Mouse (Mus musculus): ENCODE results near the gene Soat2.

- TF ChIP-seq POLR2A (IDR thresholded peaks at IDR 0.05; ENCODE audit: extremely low read depth, insufficient read depth, low read length): no peak
- TF ChIP-seq CTCF (IDR thresholded peaks at IDR 0.05; ENCODE audit: extremely low read depth, insufficient read depth, low read length): no peak
Observed at GRCm38 (mm10) chr15:102150301-102151135, at the start of gene Soat2.
